Mouse (Mus musculus) forebrain, embryonic 16.5 days (tissue): Measurements from ENCODE around the gene Tep1. TPM values are rescaled to one million over a fixed set of nuclear protein-coding genes. Genes with fewer than 3 reads are reported as not detected.

Source experiments
- ATAC-seq: fragments of 200-750 bp; cut with Nextera tagmentation; 2 replicates; pipeline ENCODE4 v1.8.0; 2017; ENCODE audit warnings: mild to moderate bottlenecking, moderate library complexity
- H3K27ac ChIP-seq: fragments of 300-500 bp; sonication (generic); 2 replicates; pipeline ENCODE4 v1.5.1; 2014; ENCODE audit warnings: low read length, control low read depth
- H3K27me3 ChIP-seq: fragments of 300-500 bp; sonication (generic); replicated peaks from 2 replicates; pipeline ENCODE4 v1.6.1; 2014; ENCODE audit warnings: low read length; ENCODE audit not compliant: control insufficient read depth, insufficient read depth
- H3K36me3 ChIP-seq: fragments of 300-500 bp; sonication (generic); 2 replicates; pipeline ENCODE4 v1.6.1; 2014; ENCODE audit not compliant: control insufficient read depth, insufficient read depth
- H3K4me1 ChIP-seq: fragments of 300-500 bp; sonication (generic); replicated peaks from 2 replicates; pipeline ENCODE4 v1.6.1; 2014; ENCODE audit warnings: low read length; ENCODE audit not compliant: control insufficient read depth, insufficient read depth
- H3K4me2 ChIP-seq: fragments of 300-500 bp; sonication (generic); 2 replicates; pipeline ENCODE4 v1.6.1; 2014; ENCODE audit warnings: mild to moderate bottlenecking, low read length, control low read depth
- H3K4me3 ChIP-seq: fragments of 300-500 bp; sonication (generic); replicated peaks from 2 replicates; pipeline ENCODE4 v1.5.1; 2014; ENCODE audit warnings: mild to moderate bottlenecking, low read length, control low read depth
- H3K9ac ChIP-seq: fragments of 300-500 bp; sonication (generic); replicated peaks from 2 replicates; pipeline ENCODE4 v1.6.1; 2014; ENCODE audit warnings: low read depth, low read length, control low read depth
- H3K9me3 ChIP-seq: fragments of 300-500 bp; sonication (generic); 2 replicates; pipeline ENCODE4 v1.6.1; 2016; ENCODE audit warnings: low read length; ENCODE audit not compliant: control insufficient read depth
- WGBS: fragments of 180-500 bp; shearing (Covaris S2); extraction: QIAGEN DNeasy Blood & Tissue Kit; methylation state at CpG from one replicate; pipeline ENCODE4 v1.1.7; 2014; 5-methylcytosine and 5-hydroxymethylcytosine counted together
- polyA plus RNA-seq: library from polyadenylated mRNA; unstranded; fragments of >200 nt; fragmentation: Nextera tagmentation; extraction: Ambion mirVana; gene quantifications from 2 replicates; pipeline ENCODE4 v1.2.1, GENCODE M21; 2015

The Tep1 gene
- polyA plus RNA-seq, 1 experiment from 2014 or later = 2.2 TPM

- ATAC-seq = no peak
- Histone ChIP-seq H3K4me2 (no peak overlapping the region), H3K27ac (no peak overlapping the region), H3K27me3 (no peaks in the 10 kb centered on the region), H3K9ac (no peak overlapping the region), H3K36me3 (no peaks in the 10 kb centered on the region), H3K4me3 (no peak overlapping the region), H3K4me1 (no peaks in the 10 kb centered on the region), H3K9me3 (no peaks in the 10 kb centered on the region)
- 62% methylated on average over 4 of the region's 4 CpGs for WGBS
Observed at GRCm38 (mm10) chr14:50802843-50803562, 67.4 kb downstream of the Tep1 start.

GRCm38 (mm10) chr14:50802441-50802840 lies 67.9 kb downstream of the Tep1 start:
- H3K4me2 ChIP-seq = no peak overlapping the region

GRCm38 (mm10) chr14:50799502-50800259 lies 70.7 kb downstream of the Tep1 start:
- WGBS = 1% methylated on average over 3 of the region's 3 CpGs
- Histone ChIP-seq H3K27me3 (no peaks in the 10 kb centered on the region), H3K4me1 (no peaks in the 10 kb centered on the region), H3K9me3 (no peaks in the 10 kb centered on the region), H3K9ac (no peak overlapping the region), H3K27ac (no peak overlapping the region), H3K36me3 (no peaks in the 10 kb centered on the region), H3K4me3 (no peak overlapping the region), H3K4me2 (no peak overlapping the region)
- peak; percentile 68 for ATAC-seq

More at GRCm38 (mm10) chr14:50802441-50802840, 67.9 kb downstream of the Tep1 start:
- Histone ChIP-seq H3K4me1 (no peaks in the 10 kb centered on the region), H3K27ac (no peak overlapping the region), H3K9ac (no peak overlapping the region), H3K9me3 (no peaks in the 10 kb centered on the region), H3K36me3 (no peaks in the 10 kb centered on the region), H3K4me3 (no peak overlapping the region), H3K27me3 (no peaks in the 10 kb centered on the region)
- no peak for ATAC-seq
- WGBS = 89% methylated on average over 6 of the region's 6 CpGs

GRCm38 (mm10) chr14:50798512-50798911 lies 71.8 kb downstream of the Tep1 start:
- no peak overlapping the region for H3K4me2 ChIP-seq
- H3K9ac ChIP-seq = no peak overlapping the region
- no peaks in the 10 kb centered on the region for H3K9me3 ChIP-seq
- H3K4me3 ChIP-seq = no peak overlapping the region
- H3K4me1 ChIP-seq = no peaks in the 10 kb centered on the region
- 62% methylated on average over 2 of the region's 2 CpGs for WGBS
- H3K27me3 ChIP-seq = no peaks in the 10 kb centered on the region
- no peak overlapping the region for H3K27ac ChIP-seq
- no peak for ATAC-seq
- H3K36me3 ChIP-seq = no peaks in the 10 kb centered on the region

GRCm38 (mm10) chr14:50796464-50796863 lies 73.9 kb downstream of the Tep1 start:
- no peaks in the 10 kb centered on the region for H3K9me3 ChIP-seq
- H3K36me3 ChIP-seq = no peaks in the 10 kb centered on the region
- H3K27me3 ChIP-seq = no peaks in the 10 kb centered on the region
- H3K4me2 ChIP-seq = no peak overlapping the region
- 86% methylated on average over 1 of the region's 1 CpGs for WGBS
- no peak overlapping the region for H3K9ac ChIP-seq
- ATAC-seq = no peak
- no peak overlapping the region for H3K27ac ChIP-seq
- no peak overlapping the region for H3K4me3 ChIP-seq
- H3K4me1 ChIP-seq = no peaks in the 10 kb centered on the region

GRCm38 (mm10) chr14:50795965-50796364 lies 74.4 kb downstream of the Tep1 start:
- H3K4me2 ChIP-seq = no peak overlapping the region
- H3K27me3 ChIP-seq = no peaks in the 10 kb centered on the region
- H3K4me1 ChIP-seq = no peaks in the 10 kb centered on the region
- ATAC-seq = no peak
- H3K36me3 ChIP-seq = no peaks in the 10 kb centered on the region
- WGBS = 86% methylated on average over 4 of the region's 4 CpGs
- H3K27ac ChIP-seq = no peak overlapping the region
- H3K9me3 ChIP-seq = no peaks in the 10 kb centered on the region
- no peak overlapping the region for H3K4me3 ChIP-seq
- no peak overlapping the region for H3K9ac ChIP-seq

- no peaks in the 10 kb centered on the region for H3K9me3 ChIP-seq
- no peak overlapping the region for H3K4me2 ChIP-seq
- no peaks in the 10 kb centered on the region for H3K27me3 ChIP-seq
- no peaks in the 10 kb centered on the region for H3K4me1 ChIP-seq
- 93% methylated on average over 24 of the region's 24 CpGs for WGBS
- no peaks in the 10 kb centered on the region for H3K36me3 ChIP-seq
- no peak overlapping the region for H3K9ac ChIP-seq
- H3K27ac ChIP-seq = no peak overlapping the region
- no peak for ATAC-seq
- no peak overlapping the region for H3K4me3 ChIP-seq
Observed at GRCm38 (mm10) chr14:50795261-50795935, 75.0 kb downstream of the Tep1 start.

- Histone ChIP-seq H3K9me3 (no peaks in the 10 kb centered on the region), H3K4me1 (peaks cover 7% of the 10 kb centered on the region), H3K4me3 (no peak overlapping the region), H3K9ac (no peak overlapping the region), H3K27ac (no peak overlapping the region), H3K27me3 (no peaks in the 10 kb centered on the region), H3K4me2 (no peak overlapping the region), H3K36me3 (no peaks in the 10 kb centered on the region)
- no peak for ATAC-seq
- 9% methylated on average over 2 of the region's 2 CpGs for WGBS
Observed at GRCm38 (mm10) chr14:50788157-50788556, 82.2 kb downstream of the Tep1 start.

GRCm38 (mm10) chr14:50785251-50785637 lies 85.1 kb downstream of the Tep1 start, which contains the start of gene Ttc5:
Gene Ttc5 (minus strand): TSS chr14:50785519.
- WGBS = 0% methylated on average over 21 of the region's 21 CpGs

More at GRCm38 (mm10) chr14:50785251-50785637, 85.1 kb downstream of the Tep1 start, which contains the start of gene Ttc5:
- ATAC-seq = peak; percentile 98
- H3K9ac ChIP-seq = peak within 1 kb of the TSS; percentile 73
- peak within 1 kb of the TSS; percentile 77 for H3K4me3 ChIP-seq
- peak within 1 kb of the TSS; percentile 82 for H3K27ac ChIP-seq
- H3K27me3 ChIP-seq = no peaks in the 10 kb centered on the region
- peaks cover 8% of the 10 kb centered on the region for H3K4me1 ChIP-seq
- peak within 1 kb of the TSS; percentile 49 for H3K4me2 ChIP-seq
- peaks cover 13% of the 10 kb centered on the region for H3K36me3 ChIP-seq
- 0 out of 2 replicates have a peak, but pooled peaks cover 3% of the 10 kb centered on the region for H3K9me3 ChIP-seq
